Mouse (Mus musculus): ENCODE measurements around the gene Mtcl1. TPM values are rescaled to one million over a fixed set of nuclear protein-coding genes. Genes with fewer than 3 reads are reported as not detected.

Gene Mtcl1
- polyA plus RNA-seq, 1 experiment from 2014 or later = 1.8 TPM

- H3K4me3 ChIP-seq (ENCODE audit: low read depth, low read length) = no peak overlapping the region
- H3K4me2 ChIP-seq (replicated peaks; ENCODE audit: low read depth) = no peak overlapping the region
- DNase-seq (ENCODE audit: low spot score) (no peak), ATAC-seq (ENCODE audit: low FRiP score, low TSS enrichment) (no peak)
- no peaks in the 10 kb centered on the region for H3K4me1 ChIP-seq (replicated peaks; ENCODE audit: control insufficient read depth, insufficient read depth)
- 91% methylated on average over 13 of the region's 13 CpGs for WGBS
- no peak overlapping the region for H3K27ac ChIP-seq (replicated peaks)
- no peaks in the 10 kb centered on the region for H3K27me3 ChIP-seq (ENCODE audit: control insufficient read depth, insufficient read depth, low read length)
- TF ChIP-seq EP300 (optimal IDR thresholded peaks at IDR 0.05) = no peak
- TF ChIP-seq CTCF (IDR thresholded peaks at IDR 0.05; ENCODE audit: low read depth) = peak; percentile 40
- H3K36me3 ChIP-seq (ENCODE audit: control insufficient read depth, insufficient read depth, low read length) = no peaks in the 10 kb centered on the region; the same call in 1 of the 2 replicates
- no peak overlapping the region for H3K9ac ChIP-seq (ENCODE audit: low read length)
- H3K9me3 ChIP-seq (ENCODE audit: control insufficient read depth, low read length) = no peaks in the 10 kb centered on the region
Observed at GRCm38 (mm10) chr17:66337929-66338328, 111.6 kb downstream of the Mtcl1 start.

- Histone ChIP-seq H3K27ac (replicated peaks) (no peak overlapping the region), H3K9ac (ENCODE audit: low read length) (no peak overlapping the region), H3K4me1 (replicated peaks; ENCODE audit: control insufficient read depth, insufficient read depth) (no peaks in the 10 kb centered on the region), H3K4me2 (replicated peaks; ENCODE audit: low read depth) (no peak overlapping the region), H3K36me3 (ENCODE audit: control insufficient read depth, insufficient read depth, low read length) (no peaks in the 10 kb centered on the region; the same call in 1 of the 2 replicates), H3K27me3 (ENCODE audit: control insufficient read depth, insufficient read depth, low read length) (no peaks in the 10 kb centered on the region), H3K9me3 (ENCODE audit: control insufficient read depth, low read length) (no peaks in the 10 kb centered on the region), H3K4me3 (ENCODE audit: low read depth, low read length) (no peak overlapping the region)
- ATAC-seq (ENCODE audit: low FRiP score, low TSS enrichment) (no peak), DNase-seq (ENCODE audit: low spot score) (no peak)
- WGBS = 91% methylated on average over 10 of the region's 10 CpGs
- TF ChIP-seq EP300 (optimal IDR thresholded peaks at IDR 0.05) = no peak
- no peak for TF ChIP-seq CTCF (IDR thresholded peaks at IDR 0.05; ENCODE audit: low read depth)
Observed at GRCm38 (mm10) chr17:66335568-66335967, 114.0 kb downstream of the Mtcl1 start.

GRCm38 (mm10) chr17:66334894-66335293, 114.7 kb downstream of the Mtcl1 start:
- Histone ChIP-seq H3K4me3 (ENCODE audit: low read depth, low read length) (no peak overlapping the region), H3K4me2 (replicated peaks; ENCODE audit: low read depth) (no peak overlapping the region), H3K9ac (ENCODE audit: low read length) (no peak overlapping the region), H3K4me1 (replicated peaks; ENCODE audit: control insufficient read depth, insufficient read depth) (no peaks in the 10 kb centered on the region), H3K27ac (replicated peaks) (no peak overlapping the region), H3K36me3 (ENCODE audit: control insufficient read depth, insufficient read depth, low read length) (no peaks in the 10 kb centered on the region; the same call in 1 of the 2 replicates), H3K27me3 (ENCODE audit: control insufficient read depth, insufficient read depth, low read length) (no peaks in the 10 kb centered on the region), H3K9me3 (ENCODE audit: control insufficient read depth, low read length) (no peaks in the 10 kb centered on the region)
- no peak for ATAC-seq (ENCODE audit: low FRiP score, low TSS enrichment)
- no peak for DNase-seq (ENCODE audit: low spot score)
- no peak for TF ChIP-seq CTCF (IDR thresholded peaks at IDR 0.05; ENCODE audit: low read depth)
- TF ChIP-seq EP300 (optimal IDR thresholded peaks at IDR 0.05) = no peak
- WGBS = 67% methylated on average over 4 of the region's 4 CpGs

- Histone ChIP-seq H3K9ac (ENCODE audit: low read length) (no peak overlapping the region), H3K9me3 (ENCODE audit: control insufficient read depth, low read length) (no peaks in the 10 kb centered on the region), H3K4me2 (replicated peaks; ENCODE audit: low read depth) (no peak overlapping the region), H3K27ac (replicated peaks) (no peak overlapping the region), H3K4me3 (ENCODE audit: low read depth, low read length) (no peak overlapping the region), H3K4me1 (replicated peaks; ENCODE audit: control insufficient read depth, insufficient read depth) (no peaks in the 10 kb centered on the region), H3K27me3 (ENCODE audit: control insufficient read depth, insufficient read depth, low read length) (no peaks in the 10 kb centered on the region), H3K36me3 (ENCODE audit: control insufficient read depth, insufficient read depth, low read length) (no peaks in the 10 kb centered on the region)
- DNase-seq (ENCODE audit: low spot score) (peak; percentile 32), ATAC-seq (ENCODE audit: low FRiP score, low TSS enrichment) (0 out of 2 replicates have a peak, but pooled peaks have one; percentile 21)
- no peak for TF ChIP-seq CTCF (IDR thresholded peaks at IDR 0.05; ENCODE audit: low read depth)
- TF ChIP-seq EP300 (optimal IDR thresholded peaks at IDR 0.05) = no peak
- 46% methylated on average over 6 of the region's 6 CpGs for WGBS
Observed at GRCm38 (mm10) chr17:66331207-66331606, 118.3 kb downstream of the Mtcl1 start.

- no peaks in the 10 kb centered on the region for H3K4me1 ChIP-seq (replicated peaks; ENCODE audit: control insufficient read depth, insufficient read depth)
- no peak overlapping the region for H3K9ac ChIP-seq (ENCODE audit: low read length)
- H3K36me3 ChIP-seq (ENCODE audit: control insufficient read depth, insufficient read depth, low read length) = no peaks in the 10 kb centered on the region
- no peak overlapping the region for H3K4me2 ChIP-seq (replicated peaks; ENCODE audit: low read depth)
- DNase-seq (ENCODE audit: low spot score) (no peak), ATAC-seq (ENCODE audit: low FRiP score, low TSS enrichment) (no peak)
- no peak overlapping the region for H3K27ac ChIP-seq (replicated peaks)
- H3K27me3 ChIP-seq (ENCODE audit: control insufficient read depth, insufficient read depth, low read length) = no peaks in the 10 kb centered on the region
- H3K4me3 ChIP-seq (ENCODE audit: low read depth, low read length) = no peak overlapping the region
- WGBS = 86% methylated on average over 5 of the region's 5 CpGs
- H3K9me3 ChIP-seq (ENCODE audit: control insufficient read depth, low read length) = no peaks in the 10 kb centered on the region
- TF ChIP-seq CTCF (IDR thresholded peaks at IDR 0.05; ENCODE audit: low read depth) (peak; percentile 53), EP300 (optimal IDR thresholded peaks at IDR 0.05) (no peak)
Observed at GRCm38 (mm10) chr17:66326552-66327045, 123.0 kb downstream of the Mtcl1 start.

GRCm38 (mm10) chr17:66326204-66326545, 123.4 kb downstream of the Mtcl1 start:
- WGBS = 70% methylated on average over 4 of the region's 4 CpGs
- 0 out of 2 replicates have a peak, but pooled peaks have one; percentile 17 for TF ChIP-seq CTCF (IDR thresholded peaks at IDR 0.05; ENCODE audit: low read depth)
- no peak for TF ChIP-seq EP300 (optimal IDR thresholded peaks at IDR 0.05)
- DNase-seq (ENCODE audit: low spot score) = no peak
- H3K9ac ChIP-seq (ENCODE audit: low read length) = no peak overlapping the region
- H3K27me3 ChIP-seq (ENCODE audit: control insufficient read depth, insufficient read depth, low read length) = no peaks in the 10 kb centered on the region
- H3K27ac ChIP-seq (replicated peaks) = no peak overlapping the region
- no peaks in the 10 kb centered on the region for H3K36me3 ChIP-seq (ENCODE audit: control insufficient read depth, insufficient read depth, low read length)
- H3K4me1 ChIP-seq (replicated peaks; ENCODE audit: control insufficient read depth, insufficient read depth) = no peaks in the 10 kb centered on the region
- H3K4me2 ChIP-seq (replicated peaks; ENCODE audit: low read depth) = no peak overlapping the region
- no peak for ATAC-seq (ENCODE audit: low FRiP score, low TSS enrichment)
- no peak overlapping the region for H3K4me3 ChIP-seq (ENCODE audit: low read depth, low read length)
- no peaks in the 10 kb centered on the region for H3K9me3 ChIP-seq (ENCODE audit: control insufficient read depth, low read length)

Data from stomach, postnatal 0 days (tissue).